Mouse (Mus musculus): Measurements from ENCODE around the gene Braf.

- TF ChIP-seq POLR2A (IDR thresholded peaks at IDR 0.05; ENCODE audit: borderline replicate concordance, low read depth, low read length) (no peak), CTCF (IDR thresholded peaks at IDR 0.05; ENCODE audit: low read depth, low read length) (no peak)
Observed at GRCm38 (mm10) chr6:39681795-39682194, 43.5 kb downstream of the Braf start.

Measured in bone marrow macrophage, adult 2 months (primary cell).